Mouse (Mus musculus): ENCODE data around the gene Kbtbd2. TPM values are rescaled to one million over a fixed set of nuclear protein-coding genes. Genes with fewer than 3 reads are reported as not detected.

Gene Kbtbd2
- polyA plus RNA-seq (2012; rRNA removed), result 25.1 and 27.0 TPM in 2 replicates
- polyA plus RNA-seq (2014; fragmentation: Nextera tagmentation; extraction: Ambion mirVana), result 17.6 and 18.6 TPM in 2 replicates

DNA sequence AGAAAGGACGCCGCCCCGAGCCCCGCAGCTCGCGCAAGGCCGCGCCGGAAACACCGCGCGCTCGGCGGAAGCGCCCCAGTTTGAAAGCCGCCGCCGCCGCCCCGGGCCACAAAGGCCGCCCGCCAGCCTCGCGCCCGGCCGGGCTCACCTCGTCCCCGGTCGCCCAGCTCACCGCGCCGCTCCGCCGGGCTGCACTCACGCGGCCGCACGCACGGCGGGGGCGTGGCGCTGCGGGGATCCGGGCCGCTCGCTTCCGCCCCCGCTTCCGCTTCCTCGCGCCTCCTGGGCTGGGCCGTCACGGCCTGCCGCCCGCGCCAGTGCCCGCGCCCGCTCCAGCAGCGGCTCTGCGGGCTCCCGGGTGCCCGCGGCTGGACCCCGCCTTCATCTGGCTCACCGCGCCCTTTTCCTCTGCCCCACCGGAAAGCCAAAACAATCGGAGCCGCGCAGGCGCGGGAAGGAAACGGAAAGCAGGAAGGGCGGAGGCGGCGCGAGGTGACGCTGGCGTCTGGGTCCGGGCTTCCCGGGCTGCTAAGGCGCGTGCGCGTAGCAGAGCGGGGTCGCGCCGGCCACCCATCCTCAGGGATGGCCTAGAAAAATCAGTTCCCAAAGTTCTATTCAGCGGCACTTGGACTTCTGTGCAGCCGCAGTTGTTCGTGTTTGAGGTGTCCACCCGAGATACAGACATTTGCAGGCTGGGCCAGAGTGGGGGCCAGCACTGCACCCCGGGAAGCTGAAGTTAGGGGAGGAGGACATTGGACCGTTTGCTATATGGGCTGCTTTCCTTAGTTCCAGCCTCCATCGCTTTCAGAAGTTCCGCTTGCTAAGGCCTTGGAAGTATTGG is at the start of gene Kbtbd2:
Gene Kbtbd2 (minus strand): TSS at position 503 of the 841 bp plus-strand sequence.
- TF ChIP-seq POLR2A (IDR thresholded peaks at IDR 0.05; ENCODE audit: borderline replicate concordance, extremely low read depth, insufficient read depth, insufficient read length), result 0 out of 2 replicates have a peak, but pooled peaks have one; percentile 2
- no peaks in the 10 kb centered on the region for H3K27me3 ChIP-seq (ENCODE audit: control insufficient read depth, insufficient read depth, low read length)
- under 1% methylated on average over 65 of the region's 98 CpGs for WGBS

DNA sequence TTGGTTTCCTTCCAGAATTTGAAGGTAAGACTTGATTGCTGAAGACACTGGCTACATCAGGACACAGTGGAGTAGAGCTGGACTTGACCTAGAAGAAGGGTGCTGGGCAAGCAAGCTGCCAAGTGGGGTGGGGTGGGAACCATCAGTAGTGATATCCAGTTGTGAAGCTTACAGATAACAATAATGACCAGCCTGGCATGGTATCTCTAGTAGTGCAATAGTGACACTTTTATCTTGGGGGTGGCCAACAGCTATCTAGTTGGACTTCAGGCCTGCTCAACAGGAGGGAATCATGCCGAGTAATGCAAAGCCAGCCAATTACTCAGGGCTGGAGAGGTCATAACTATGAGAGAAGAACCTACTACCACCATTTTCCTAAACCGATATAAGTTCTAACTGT is 46.8 kb upstream of the Kbtbd2 start:
- TF ChIP-seq POLR2A (IDR thresholded peaks at IDR 0.05; ENCODE audit: borderline replicate concordance, extremely low read depth, insufficient read depth, insufficient read length), result no peak
- peaks cover 10% of the 10 kb centered on the region; the same call in 1 of the 2 replicates for H3K36me3 ChIP-seq (ENCODE audit: control insufficient read depth, insufficient read depth, low read length)
- ATAC-seq (ENCODE audit: low FRiP score, low read depth), result no peak
- 97% methylated on average over 2 of the region's 2 CpGs for WGBS
- no peak overlapping the region for H3K9ac ChIP-seq (ENCODE audit: low read depth, low read length, severe bottlenecking)
- no peaks in the 10 kb centered on the region for H3K27me3 ChIP-seq (ENCODE audit: control insufficient read depth, insufficient read depth, low read length)
- H3K9me3 ChIP-seq (ENCODE audit: control insufficient read depth, low read length), result no peaks in the 10 kb centered on the region
- no peak for DNase-seq (ENCODE audit: low spot score)
- H3K4me1 ChIP-seq (ENCODE audit: control insufficient read depth, insufficient read depth, low read length), result peaks cover 5% of the 10 kb centered on the region; the same call in 1 of the 2 replicates
- H3K4me2 ChIP-seq (replicated peaks; ENCODE audit: low read depth, low read length, severe bottlenecking), result no peak overlapping the region
- no peak overlapping the region for H3K27ac ChIP-seq (replicated peaks; ENCODE audit: low read depth, low read length)
- H3K4me3 ChIP-seq (replicated peaks; ENCODE audit: low read length), result no peak overlapping the region

More for the DNA sequence above, at the start of gene Kbtbd2:
- peaks cover 16% of the 10 kb centered on the region for H3K4me1 ChIP-seq (ENCODE audit: control insufficient read depth, insufficient read depth, low read length)
- H3K27ac ChIP-seq (replicated peaks; ENCODE audit: low read depth, low read length), result peak within 1 kb of the TSS; percentile 100
- peak within 1 kb of the TSS; percentile 83 for H3K4me3 ChIP-seq (replicated peaks; ENCODE audit: low read length)
- DNase-seq (ENCODE audit: low spot score), result peak; percentile 93
- H3K9ac ChIP-seq (ENCODE audit: low read depth, low read length, severe bottlenecking), result peak within 1 kb of the TSS; percentile 98
- H3K4me2 ChIP-seq (replicated peaks; ENCODE audit: low read depth, low read length, severe bottlenecking), result peak within 1 kb of the TSS; percentile 71
- H3K36me3 ChIP-seq (ENCODE audit: control insufficient read depth, insufficient read depth, low read length), result no peaks in the 10 kb centered on the region
- H3K9me3 ChIP-seq (ENCODE audit: control insufficient read depth, low read length), result no peaks in the 10 kb centered on the region
- ATAC-seq (ENCODE audit: low FRiP score, low read depth), result peak; percentile 94

DNA sequence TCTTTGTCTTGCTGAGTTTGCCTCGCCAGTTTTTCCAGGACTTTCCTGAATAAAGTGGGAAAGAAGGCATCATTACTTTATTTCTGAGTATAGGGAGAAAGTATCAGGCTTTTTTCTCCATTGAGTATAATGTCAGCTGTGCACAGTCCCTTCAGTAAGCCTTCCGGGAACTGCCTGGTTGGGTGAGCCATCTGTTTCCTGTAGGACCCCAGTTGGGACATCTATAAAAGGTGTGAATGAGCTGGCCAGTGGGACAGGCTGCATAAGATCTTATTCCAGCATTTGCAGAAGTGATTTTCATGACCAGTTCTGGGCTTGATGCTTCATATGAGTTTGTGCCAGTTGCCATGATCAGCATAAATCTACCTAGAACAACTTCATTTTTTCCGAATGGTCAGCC is 45.6 kb upstream of the Kbtbd2 start:
- H3K36me3 ChIP-seq (ENCODE audit: control insufficient read depth, insufficient read depth, low read length), result peaks cover 15% of the 10 kb centered on the region; the same call in 1 of the 2 replicates
- H3K4me2 ChIP-seq (replicated peaks; ENCODE audit: low read depth, low read length, severe bottlenecking), result no peak overlapping the region
- H3K4me1 ChIP-seq (ENCODE audit: control insufficient read depth, insufficient read depth, low read length), result peaks cover 5% of the 10 kb centered on the region; the same call in 1 of the 2 replicates
- TF ChIP-seq POLR2A (IDR thresholded peaks at IDR 0.05; ENCODE audit: borderline replicate concordance, extremely low read depth, insufficient read depth, insufficient read length), result no peak
- H3K4me3 ChIP-seq (replicated peaks; ENCODE audit: low read length), result no peak overlapping the region
- ATAC-seq (ENCODE audit: low FRiP score, low read depth), result no peak
- DNase-seq (ENCODE audit: low spot score), result no peak
- no peak overlapping the region for H3K27ac ChIP-seq (replicated peaks; ENCODE audit: low read depth, low read length)
- H3K9me3 ChIP-seq (ENCODE audit: control insufficient read depth, low read length), result no peaks in the 10 kb centered on the region
- WGBS, result 52% methylated on average over 3 of the region's 3 CpGs
- H3K9ac ChIP-seq (ENCODE audit: low read depth, low read length, severe bottlenecking), result no peak overlapping the region
- no peaks in the 10 kb centered on the region for H3K27me3 ChIP-seq (ENCODE audit: control insufficient read depth, insufficient read depth, low read length)

DNA sequence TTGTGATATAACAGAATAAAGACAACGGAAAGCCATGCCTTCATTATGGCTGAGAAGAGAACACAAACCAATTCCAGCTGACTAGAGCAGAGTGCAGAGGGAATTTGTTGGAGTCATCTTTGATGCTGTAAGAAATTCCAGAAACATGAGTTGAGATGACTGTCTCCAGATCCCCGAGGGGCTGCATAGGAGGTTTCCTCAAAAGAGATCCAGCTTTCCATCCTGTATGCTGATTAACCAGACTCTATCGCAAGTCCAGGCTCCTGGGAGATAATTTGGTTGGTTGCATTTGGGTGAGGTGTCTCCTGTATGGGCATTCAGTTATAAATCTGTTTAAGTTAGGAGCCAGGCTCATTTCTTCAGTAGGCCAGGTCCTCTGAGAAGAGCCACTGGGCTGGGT is 40.0 kb upstream of the Kbtbd2 start:
- Histone ChIP-seq H3K4me3 (replicated peaks; ENCODE audit: low read length) (no peak overlapping the region), H3K9ac (ENCODE audit: low read depth, low read length, severe bottlenecking) (no peak overlapping the region), H3K27me3 (ENCODE audit: control insufficient read depth, insufficient read depth, low read length) (no peaks in the 10 kb centered on the region), H3K9me3 (ENCODE audit: control insufficient read depth, low read length) (no peaks in the 10 kb centered on the region), H3K4me2 (replicated peaks; ENCODE audit: low read depth, low read length, severe bottlenecking) (no peak overlapping the region), H3K27ac (replicated peaks; ENCODE audit: low read depth, low read length) (no peak overlapping the region), H3K4me1 (ENCODE audit: control insufficient read depth, insufficient read depth, low read length) (peaks cover 12% of the 10 kb centered on the region; the same call in 1 of the 2 replicates), H3K36me3 (ENCODE audit: control insufficient read depth, insufficient read depth, low read length) (peaks cover 36% of the 10 kb centered on the region)
- WGBS, result 80% methylated on average over 3 of the region's 3 CpGs
- no peak for ATAC-seq (ENCODE audit: low FRiP score, low read depth)
- no peak for DNase-seq (ENCODE audit: low spot score)
- no peak for TF ChIP-seq POLR2A (IDR thresholded peaks at IDR 0.05; ENCODE audit: borderline replicate concordance, extremely low read depth, insufficient read depth, insufficient read length)

DNA sequence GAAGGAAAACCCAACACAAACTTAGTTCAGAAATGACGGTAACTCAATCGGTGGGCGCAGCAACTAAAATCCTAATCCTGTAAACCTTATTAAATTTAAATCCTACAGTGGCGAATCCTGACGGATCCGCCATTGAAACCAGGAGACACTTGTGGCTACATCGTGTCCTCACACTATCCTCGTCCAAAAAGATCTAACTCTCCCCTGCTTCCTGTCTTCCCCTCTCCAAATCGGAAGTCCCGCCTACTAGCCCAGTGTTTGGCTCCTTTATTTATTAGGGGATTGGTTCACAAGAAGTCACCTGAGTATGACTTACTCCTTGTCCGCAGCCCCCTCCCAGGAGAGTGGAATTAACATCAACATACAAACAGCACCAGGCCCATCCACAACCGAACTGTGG is 39.6 kb upstream of the Kbtbd2 start:
- Histone ChIP-seq H3K9ac (ENCODE audit: low read depth, low read length, severe bottlenecking) (no peak overlapping the region), H3K27me3 (ENCODE audit: control insufficient read depth, insufficient read depth, low read length) (no peaks in the 10 kb centered on the region), H3K27ac (replicated peaks; ENCODE audit: low read depth, low read length) (no peak overlapping the region), H3K36me3 (ENCODE audit: control insufficient read depth, insufficient read depth, low read length) (peaks cover 36% of the 10 kb centered on the region), H3K4me1 (ENCODE audit: control insufficient read depth, insufficient read depth, low read length) (peaks cover 12% of the 10 kb centered on the region; the same call in 1 of the 2 replicates), H3K4me2 (replicated peaks; ENCODE audit: low read depth, low read length, severe bottlenecking) (no peak overlapping the region), H3K4me3 (replicated peaks; ENCODE audit: low read length) (no peak overlapping the region), H3K9me3 (ENCODE audit: control insufficient read depth, low read length) (no peaks in the 10 kb centered on the region)
- ATAC-seq (ENCODE audit: low FRiP score, low read depth) (no peak), DNase-seq (ENCODE audit: low spot score) (no peak)
- no peak for TF ChIP-seq POLR2A (IDR thresholded peaks at IDR 0.05; ENCODE audit: borderline replicate concordance, extremely low read depth, insufficient read depth, insufficient read length)
- 95% methylated on average over 12 of the region's 12 CpGs for WGBS

All from limb, embryonic 14.5 days (tissue).